Mouse (Mus musculus): ENCODE results near the gene Ccp110.

The Ccp110 gene

DNA sequence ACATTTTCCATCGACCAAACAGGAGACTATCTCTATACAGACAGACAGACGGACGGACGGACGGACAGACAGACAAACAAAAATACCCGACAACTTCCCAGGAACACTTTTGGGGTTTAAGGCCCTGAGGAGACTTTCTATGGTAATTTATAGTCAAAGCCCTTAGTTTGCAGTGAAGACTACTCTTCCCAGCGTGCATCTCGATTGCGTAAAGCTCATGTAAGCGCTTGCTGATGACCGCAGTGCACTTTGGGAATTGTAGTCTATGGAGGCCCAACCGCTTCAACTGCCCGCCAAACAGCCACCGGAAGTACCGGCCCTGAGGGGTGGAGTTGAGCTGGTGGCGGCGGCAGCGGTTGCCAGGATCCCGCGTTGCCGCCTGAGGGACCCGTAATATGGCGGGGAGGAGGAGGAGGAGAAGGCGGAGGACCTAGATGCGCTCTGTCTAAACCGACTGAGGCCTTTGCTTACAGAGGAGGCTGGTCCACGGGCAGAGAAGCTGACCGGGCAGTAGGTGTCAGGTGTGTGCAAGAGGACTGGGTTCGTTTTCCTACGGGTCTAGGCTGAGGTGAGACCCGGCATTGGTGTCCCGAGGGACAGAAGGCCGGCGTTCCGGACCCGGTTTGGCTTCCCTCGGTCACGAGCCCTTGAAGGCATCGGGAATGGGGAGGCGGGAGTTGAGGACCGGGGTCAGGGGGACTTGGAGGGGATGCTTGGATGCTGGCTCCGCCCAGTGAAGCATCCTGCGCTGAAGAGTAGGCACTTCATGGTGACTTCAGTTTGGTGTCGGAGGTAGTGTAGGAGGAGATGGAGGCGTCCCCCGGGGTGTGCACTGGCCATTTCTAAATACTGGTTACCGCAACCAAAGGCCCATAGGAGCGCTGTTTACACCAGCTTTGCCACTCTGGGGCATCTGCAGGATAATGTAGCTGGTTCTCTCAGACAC is at the start of gene Ccp110:
Gene Ccp110 (plus strand): TSS at position 325 of the 946 bp plus-strand sequence.
- DNase-seq (ENCODE audit: low spot score in 2 of 2): peak; percentile 93 to 96

DNA sequence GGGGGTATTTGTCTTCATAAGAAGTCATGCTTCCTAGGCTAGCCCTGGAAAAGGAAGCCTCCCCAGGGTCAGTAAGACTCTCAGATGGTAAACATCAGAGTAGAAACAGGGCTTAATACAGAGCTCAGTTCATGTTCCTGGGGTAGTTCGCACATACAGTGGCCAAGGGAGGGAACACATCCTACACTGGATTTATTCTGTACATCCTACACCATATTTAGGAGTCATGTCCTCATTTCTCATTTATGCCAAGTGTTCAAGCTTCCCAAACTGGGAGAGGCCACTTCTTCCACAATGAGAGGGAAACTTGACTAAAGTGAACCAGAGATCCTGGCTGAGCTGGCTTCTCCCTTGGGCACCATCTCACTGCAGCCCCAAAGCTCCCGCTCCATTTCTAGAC is 44.6 kb upstream of the Ccp110 start:
- no peak for DNase-seq (ENCODE audit: low spot score in 2 of 2)

DNA sequence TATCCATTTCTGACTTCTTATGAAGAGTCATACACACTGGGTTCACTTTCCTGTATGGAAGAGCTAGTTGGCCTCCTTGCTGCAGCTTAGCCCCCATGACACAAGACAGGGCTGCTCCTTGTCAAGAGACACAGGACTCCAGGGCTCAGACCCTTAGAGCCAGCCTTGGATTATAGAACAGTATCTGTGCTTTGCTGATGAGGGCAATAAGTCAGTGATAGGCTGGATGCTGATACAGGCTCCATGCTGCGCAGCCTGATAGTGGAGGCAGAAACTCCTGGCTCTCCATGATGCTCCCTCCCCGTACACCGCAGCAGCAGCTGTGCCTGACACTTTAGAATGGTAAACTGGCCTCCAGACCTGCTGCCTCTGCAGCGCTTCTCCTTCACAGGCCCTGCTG is 42.2 kb upstream of the Ccp110 start:
- no peak for DNase-seq (ENCODE audit: low spot score in 2 of 2)

DNA sequence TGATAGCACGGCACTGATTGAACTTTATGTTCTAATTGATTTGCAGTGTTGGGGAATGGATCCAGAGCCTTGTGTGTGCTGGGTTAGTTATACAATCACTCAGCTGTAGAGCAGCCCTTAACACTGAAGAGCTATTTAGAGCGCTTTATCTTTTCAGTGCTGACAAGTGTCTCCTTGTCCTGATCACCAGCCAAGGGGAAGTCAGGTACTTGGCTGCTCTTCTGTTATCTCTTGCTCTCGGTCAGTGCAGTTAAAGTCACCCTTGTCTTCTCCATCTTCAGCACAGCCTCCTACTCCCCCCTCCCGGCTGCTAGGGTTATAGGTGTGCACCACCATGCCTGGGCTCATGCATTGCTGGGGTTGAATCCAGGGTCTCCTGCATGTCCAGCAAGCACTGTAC is 35.5 kb upstream of the Ccp110 start:
- no peak for DNase-seq (ENCODE audit: low spot score in 2 of 2)

DNA sequence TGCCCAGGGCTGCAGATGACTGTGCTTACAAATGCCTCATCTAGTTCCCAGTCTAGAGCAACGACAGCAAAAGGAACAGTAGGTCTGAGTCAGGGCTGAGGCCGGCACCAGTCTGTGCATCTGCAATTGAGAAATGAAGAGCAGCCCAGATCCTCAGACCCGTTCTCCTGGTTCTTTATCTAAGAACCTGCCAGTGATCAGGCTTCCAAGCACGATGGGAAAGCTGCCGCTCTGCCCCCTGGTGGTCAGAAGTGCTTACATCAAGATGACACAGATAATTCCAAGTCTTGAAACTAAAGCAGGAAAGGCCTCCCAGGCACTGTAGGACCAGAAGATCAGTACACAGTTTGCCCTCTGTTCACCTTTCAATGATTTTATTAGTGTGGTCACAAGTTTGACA is 24.2 kb upstream of the Ccp110 start:
- DNase-seq (ENCODE audit: low spot score in 2 of 2): peak; percentile 86 to 92

DNA sequence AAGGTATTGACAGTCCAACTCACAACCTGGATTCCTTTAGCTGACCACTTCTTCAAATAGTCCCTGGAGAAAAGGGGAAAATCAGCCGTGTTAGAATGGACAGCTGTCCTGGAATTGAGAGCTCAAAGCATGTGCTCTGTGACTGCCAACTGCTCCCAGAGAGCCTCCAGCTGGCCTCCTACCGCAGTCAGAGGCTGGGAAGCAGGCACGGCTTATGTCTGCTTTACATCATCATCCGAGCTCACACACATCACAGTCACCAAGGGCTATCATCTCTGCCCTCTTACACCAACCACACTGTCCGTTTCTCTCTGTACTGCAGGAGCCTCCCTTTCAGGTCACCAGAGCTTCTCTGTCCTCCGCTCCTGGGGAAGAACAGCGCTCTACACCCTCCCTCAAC is 23.3 kb upstream of the Ccp110 start:
- DNase-seq (ENCODE audit: low spot score in 2 of 2): no peak

DNA sequence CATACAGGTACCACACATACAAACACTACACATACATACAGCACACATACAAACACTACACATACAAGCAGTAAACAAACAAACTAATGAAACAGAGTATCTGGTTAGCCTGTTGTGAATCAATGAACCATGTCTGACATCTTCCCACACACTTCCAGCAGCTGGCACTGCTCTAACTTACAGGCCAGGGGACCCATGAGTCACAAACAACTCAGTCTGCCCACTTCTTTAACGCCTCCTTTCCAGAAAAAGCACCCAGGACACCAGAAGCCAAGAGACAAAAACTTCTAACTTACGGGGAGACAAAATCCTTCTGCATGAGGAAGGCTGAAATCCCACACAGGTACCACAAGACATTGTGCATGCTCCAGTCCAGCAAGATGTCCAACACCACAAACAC is 21.1 kb upstream of the Ccp110 start:
- DNase-seq (ENCODE audit: low spot score in 2 of 2): no peak

DNA sequence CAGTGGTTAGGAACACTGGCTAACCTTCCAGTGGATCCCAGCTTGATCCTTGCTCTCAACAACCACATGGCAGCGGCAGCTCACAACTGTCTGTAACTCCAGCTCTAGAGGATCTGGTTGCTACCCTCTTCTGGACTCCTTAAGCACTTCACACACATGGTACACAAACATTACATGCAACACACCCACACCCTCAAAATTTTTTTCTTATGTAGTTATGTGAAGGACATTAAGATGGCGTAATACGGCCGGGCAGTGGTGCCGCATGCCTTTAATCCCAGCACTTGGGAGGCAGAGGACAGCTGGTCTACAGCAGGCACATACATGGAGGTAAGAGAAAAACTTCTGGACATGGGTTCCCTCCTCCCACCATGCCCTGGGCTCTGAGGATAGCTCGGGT is 16.2 kb upstream of the Ccp110 start:
- no peak for DNase-seq (ENCODE audit: low spot score in 2 of 2)

DNA sequence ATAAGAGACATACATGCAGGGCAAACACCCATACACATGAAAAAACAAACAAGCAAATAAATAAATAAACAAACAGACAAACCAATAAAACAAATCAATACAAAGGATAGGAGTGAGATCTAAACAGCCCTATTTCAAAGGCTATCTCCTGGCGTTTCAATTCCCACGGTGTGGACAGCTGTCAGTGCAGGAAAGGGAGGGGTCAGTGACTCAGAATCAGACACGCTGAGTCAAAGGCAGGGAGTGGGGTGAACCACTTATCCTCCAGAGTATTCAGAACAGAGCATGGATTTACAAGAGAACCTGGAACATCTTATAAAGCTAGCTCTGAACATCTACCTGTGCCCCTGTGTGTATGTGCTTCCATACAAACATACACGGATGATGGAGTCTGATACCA is 15.2 kb upstream of the Ccp110 start:
- DNase-seq (ENCODE audit: low spot score in 2 of 2): no peak

DNA sequence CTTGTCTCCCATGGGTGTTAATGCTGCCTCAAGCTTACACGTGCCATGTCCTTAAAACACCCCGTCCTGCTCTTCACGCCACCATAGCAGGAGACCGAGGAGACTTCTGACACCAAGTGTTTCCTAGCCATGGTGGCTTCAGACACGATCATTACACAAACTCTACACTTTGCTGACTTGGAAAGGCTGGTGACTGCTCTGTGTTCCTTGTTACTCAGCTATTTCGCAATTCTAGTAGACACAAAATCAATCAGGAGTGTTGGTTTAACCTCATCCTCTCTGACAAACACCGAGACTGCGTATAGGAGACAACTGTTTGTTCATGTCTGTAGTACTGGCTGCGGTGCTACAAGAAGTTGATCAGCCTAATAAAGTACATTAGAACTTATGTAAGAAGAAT is 13.5 kb upstream of the Ccp110 start:
- no peak for DNase-seq (ENCODE audit: low spot score in 2 of 2)

DNA sequence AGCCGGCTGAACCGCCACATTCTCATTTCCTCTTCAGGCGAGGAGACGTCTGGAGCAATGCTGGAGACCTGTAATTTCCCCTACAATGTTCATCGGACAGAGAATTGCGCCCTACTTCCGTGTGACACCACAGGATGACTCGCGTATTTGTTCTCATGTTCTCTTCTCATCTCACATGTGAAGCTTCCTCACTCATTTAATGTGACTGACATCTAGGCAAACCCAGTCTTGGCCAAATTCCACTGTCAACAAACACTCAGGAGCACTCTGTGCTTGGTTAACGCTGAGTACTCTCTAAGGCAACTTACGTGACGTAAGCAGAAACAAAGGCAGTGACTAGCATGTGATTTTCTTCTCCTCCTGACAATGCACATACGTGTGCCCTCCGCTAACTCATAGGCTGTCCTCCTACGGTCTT is 9.2 kb upstream of the Ccp110 start:
- DNase-seq (ENCODE audit: low spot score in 2 of 2): no peak

DNA sequence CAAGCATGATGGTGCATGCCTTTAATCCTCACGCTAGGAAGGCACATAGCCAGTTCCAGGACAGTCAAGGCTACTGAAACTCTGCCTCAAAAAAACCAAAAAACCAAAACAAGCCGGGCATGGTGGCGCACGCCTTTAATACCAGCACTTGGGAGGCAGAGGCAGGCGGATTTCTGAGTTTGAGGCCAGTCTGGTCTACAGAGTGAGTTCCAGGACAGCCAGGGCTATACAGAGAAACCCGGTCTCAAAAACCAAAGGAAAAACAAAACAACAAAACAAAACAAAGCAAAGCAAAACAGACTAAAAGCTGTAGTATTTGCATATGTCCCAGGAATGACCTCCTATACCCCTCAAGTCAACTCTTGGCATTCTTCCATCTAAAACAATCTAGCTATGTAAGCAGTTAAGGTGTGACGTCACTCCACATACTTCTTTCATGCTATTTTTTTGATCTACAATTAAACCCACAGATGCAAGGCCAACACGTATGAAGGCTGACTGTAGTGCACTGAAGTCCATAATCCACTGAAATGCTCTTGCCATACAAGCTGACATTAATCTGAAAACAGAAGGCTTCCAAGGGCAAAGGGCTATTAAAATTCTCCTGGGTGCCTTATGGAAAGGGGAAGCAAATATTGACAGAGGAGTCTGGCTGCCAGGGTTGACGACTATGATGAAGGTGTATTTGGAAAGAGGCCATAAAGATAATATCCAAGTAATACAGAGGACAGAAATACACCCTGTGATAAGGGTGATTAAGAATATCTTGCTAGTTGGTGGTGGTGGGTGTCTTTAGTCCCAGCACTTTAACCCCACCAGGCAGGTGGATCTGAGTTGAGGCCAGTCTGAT is 8.1 kb upstream of the Ccp110 start:
- DNase-seq (ENCODE audit: low spot score in 2 of 2): no peak

DNA sequence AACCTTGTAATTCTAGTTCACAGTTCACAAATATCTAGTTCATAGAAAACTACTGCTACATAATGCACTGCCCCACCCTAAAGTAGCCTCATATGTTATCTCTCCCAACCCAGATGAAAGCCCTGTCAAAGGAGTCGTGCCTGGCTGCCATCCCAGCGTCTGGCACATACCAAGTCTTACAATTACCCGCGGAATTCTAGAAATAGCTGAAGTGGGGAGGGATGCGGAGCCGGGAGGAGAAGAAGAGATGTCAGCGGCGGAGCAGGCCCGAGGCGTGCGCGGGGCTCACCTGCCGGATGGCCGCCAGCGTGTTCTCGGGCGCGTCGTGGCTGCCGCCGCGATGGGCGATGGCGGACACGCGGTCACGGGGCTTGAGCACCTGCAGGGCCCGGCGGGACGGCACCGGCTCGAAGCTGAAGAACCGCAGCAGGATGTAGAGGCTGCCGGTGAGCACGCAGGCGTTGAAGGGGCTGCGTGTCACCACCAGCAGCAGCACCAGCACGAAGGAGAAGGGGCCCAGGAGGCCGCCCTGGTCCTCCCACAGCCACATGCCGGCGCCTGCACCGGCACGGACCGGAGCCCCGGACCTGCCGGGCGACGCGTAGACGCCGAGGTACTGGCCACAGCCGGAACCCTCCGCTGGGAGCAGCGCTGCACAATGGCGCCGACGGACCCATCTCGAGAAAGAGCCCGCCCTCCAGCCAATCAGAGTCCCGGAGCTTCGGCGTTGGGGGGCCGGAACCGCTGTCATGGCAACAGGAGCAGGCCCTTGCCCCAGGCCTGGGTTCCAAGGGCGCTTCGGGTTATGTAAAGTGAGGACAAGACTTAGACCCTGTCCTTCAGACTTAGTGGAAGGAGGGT is 7.0 kb upstream of the Ccp110 start, which contains the start of gene Gde1:
Gene Gde1 (minus strand): TSS at position 678 of the 861 bp plus-strand sequence.
- peak; percentile 90 to 94 for DNase-seq (ENCODE audit: low spot score in 2 of 2)

DNA sequence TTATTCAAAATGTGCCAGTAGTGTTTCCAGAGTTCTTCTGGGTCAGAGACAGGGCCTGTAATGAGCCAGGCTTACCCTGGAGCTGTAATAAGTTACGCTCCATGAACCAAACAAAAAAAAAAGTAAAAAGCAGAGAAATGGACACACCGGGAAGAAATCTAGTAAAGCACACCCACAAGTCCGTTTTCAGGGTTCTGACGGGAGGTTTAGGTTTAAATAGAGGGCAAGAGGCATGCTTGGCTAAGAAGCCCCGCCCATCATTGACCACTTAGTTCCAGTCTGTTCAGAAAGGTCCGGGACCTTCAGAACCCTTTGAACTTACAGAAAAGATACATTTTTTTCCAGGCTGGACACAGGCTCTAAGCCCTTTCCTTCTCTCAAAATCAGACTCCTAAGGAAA is 6.3 kb upstream of the Ccp110 start:
- no peak for DNase-seq (ENCODE audit: low spot score in 2 of 2)

DNA sequence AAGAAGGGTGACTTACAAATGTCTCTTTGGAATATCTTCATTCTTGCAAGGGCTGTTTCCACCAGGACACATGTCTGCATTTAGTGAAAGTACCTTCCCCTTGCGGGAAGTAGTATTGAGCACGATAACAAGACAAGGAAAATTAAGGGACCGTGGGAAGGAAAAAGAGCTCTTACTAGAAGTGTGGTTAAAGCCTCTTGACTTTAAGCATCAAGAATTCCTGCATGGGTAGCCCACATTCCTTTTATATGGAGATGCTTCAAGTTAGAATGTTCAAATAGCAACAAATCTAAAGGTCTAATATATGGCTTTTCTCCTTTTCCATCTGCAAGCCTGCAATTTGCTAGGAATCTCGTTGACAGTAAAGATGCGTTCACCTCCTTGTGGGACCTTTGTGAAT is 5.9 kb upstream of the Ccp110 start:
- DNase-seq (ENCODE audit: low spot score in 2 of 2): no peak

DNA sequence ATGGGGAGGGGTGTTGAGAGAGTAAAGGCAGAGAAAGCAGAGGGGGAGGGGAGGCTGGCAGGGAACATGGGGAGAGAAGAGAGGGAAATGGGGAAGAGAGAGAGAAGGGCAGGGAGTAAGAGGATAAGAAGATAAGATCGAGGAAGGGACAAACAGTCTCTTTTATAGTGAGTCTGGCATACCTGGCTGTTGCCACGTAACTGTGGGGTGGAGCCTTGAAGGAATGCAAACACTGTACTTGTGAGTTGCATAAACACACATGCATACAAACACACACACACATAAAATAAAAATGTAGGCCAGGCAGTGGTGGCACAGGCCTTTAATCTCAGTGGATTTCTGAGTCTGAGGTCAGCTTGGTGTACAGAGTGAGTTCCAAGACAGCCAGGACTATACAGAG is 5.1 kb upstream of the Ccp110 start:
- no peak for DNase-seq (ENCODE audit: low spot score in 2 of 2)

DNA sequence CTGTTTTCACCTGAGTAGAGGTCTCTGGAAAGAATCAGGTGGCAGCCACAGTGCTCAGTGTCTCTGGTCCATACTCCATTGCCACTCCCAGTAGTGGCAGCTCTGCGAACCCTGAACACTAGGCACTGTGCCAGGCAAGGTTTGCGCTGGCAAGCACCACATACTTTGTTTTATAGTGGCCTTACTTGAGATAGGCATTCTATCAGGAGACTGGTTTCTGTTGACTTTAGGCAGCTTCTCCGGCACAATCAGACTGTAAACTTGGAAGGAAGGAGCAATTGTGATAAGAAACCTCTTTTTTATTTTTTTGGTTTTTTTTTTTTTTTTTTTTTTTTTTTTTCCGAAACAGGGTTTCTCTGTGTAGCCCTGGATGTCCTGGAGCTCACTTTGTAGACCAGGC is 4.3 kb upstream of the Ccp110 start:
- no peak for DNase-seq (ENCODE audit: low spot score in 2 of 2)

DNA sequence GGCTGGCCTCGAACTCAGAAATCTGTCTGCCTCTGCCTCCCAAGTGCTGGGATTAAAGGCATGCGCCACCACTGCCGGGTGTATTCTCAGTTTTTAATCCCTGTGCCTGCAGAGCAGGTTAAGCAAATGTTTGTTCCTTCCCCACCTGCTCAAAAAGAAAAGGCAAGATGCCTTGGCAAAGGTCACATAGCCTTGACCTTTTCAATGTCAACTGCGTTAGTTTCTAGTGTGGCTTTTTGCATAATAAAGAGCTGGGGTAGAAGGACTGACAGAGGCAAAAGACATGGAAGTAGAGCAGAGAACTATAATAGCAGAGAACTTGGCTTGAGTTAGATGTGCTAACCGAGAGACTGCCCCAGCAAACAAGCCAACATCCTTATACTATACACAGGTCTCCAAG is 1.6 kb upstream of the Ccp110 start:
- no peak for DNase-seq (ENCODE audit: low spot score in 2 of 2)

DNA sequence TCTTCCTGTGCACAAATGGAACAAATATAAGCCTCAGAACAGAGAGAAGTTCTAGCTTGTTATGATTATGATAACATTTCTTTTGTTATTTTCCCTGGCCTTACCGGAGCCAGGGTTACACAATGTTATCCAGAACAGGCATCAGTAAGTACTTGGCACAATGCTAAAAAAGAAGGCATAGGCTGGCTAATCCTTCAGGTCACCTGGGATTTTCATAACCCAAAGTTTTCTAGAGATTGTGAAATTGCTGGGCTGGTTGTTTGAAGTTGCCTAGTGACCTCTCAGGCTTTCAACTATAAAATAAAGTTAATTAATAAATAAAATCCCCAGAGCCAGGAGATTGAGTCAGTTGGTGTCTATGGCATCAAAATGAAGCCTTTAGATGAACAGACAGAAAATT is 2.5 kb downstream of the Ccp110 start:
- DNase-seq (ENCODE audit: low spot score in 2 of 2): no peak

DNA sequence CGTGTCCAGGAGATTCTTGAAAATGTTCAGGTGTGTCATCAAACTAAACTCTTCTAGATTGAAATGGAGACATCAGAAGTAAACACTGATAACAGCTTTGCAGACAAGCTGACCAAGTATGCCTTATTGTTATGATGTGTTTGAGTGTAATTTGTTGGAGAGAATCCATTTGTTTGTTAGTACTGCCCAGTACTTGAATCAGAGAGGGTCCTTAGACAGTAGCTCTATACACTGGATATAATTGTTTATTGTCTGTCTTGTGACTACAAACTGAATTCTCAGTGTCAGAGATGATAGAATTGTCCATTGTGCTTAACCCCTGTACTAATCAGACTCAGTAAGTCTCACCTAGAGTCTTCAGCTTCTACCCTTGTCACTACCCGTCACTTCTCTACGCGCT is 5.7 kb downstream of the Ccp110 start:
- DNase-seq (ENCODE audit: low spot score in 2 of 2): no peak

DNA sequence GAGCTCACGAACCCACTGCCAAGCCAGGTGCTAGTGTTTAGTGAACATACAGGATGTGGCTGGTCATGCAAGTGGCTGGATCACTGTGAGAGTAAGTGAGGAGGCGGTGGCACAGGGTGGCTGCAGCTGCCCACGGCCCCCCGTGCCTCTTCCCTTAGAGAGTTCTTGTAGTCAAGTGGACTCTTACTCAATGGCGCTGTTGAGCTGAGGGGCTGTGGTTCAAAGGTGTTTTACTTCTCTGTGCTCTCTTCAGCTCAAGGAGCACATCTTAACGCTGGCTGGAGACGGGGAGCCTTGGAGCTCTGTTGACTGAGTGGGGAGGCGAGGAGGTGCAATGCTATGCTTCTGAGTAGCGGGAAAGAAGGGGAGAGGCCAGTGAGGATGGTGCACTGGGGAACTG is 11.6 kb downstream of the Ccp110 start:
- DNase-seq (ENCODE audit: low spot score in 2 of 2): no peak

DNA sequence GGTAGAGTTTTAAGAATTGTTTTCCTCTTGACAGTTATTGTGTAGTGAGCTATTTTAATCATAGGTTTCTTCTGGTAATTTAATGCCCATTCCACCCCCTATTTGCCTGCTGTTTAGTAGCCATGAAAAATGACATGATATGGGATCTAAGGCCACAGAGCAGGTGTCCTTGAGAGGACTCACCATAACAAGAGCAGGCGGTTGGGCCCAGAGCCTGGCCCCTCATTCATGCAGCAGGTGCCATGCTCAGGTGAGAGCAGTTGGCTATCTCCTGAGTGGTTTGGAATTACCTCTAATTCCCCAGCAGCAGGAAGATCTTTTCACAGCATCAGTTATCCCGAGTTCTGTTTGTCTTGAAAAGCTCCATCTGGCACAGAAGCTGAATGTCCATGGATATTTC is 13.1 kb downstream of the Ccp110 start:
- DNase-seq (ENCODE audit: low spot score in 2 of 2): no peak

All from frontal cortex, postnatal 36 days (tissue).